Mouse (Mus musculus) neural tube, embryonic 12.5 days (tissue): ENCODE results near the gene Opn3. TPM values are rescaled to one million over a fixed set of nuclear protein-coding genes. Genes with fewer than 3 reads are reported as not detected.

ENCODE experiments used
- ATAC-seq: fragments of 200-750 bp; cut with Nextera tagmentation; 2 replicates; pipeline ENCODE4 v1.8.0; 2017; ENCODE audit warnings: low read depth, mild to moderate bottlenecking, moderate TSS enrichment, moderate library complexity; ENCODE audit not compliant: low FRiP score
- H3K27ac ChIP-seq: fragments of 300-500 bp; sonication (generic); 2 replicates; pipeline ENCODE4 v1.5.1; 2016
- H3K27me3 ChIP-seq: fragments of 300-500 bp; sonication (generic); replicated peaks from 2 replicates; pipeline ENCODE4 v1.6.1; 2016; ENCODE audit warnings: mild to moderate bottlenecking
- H3K36me3 ChIP-seq: fragments of 300-500 bp; sonication (generic); 2 replicates; pipeline ENCODE4 v1.6.1; 2016; ENCODE audit warnings: mild to moderate bottlenecking
- H3K4me1 ChIP-seq: fragments of 300-500 bp; sonication (generic); 2 replicates; pipeline ENCODE4 v1.6.1; 2016
- H3K4me2 ChIP-seq: fragments of 300-500 bp; sonication (generic); replicated peaks from 2 replicates; pipeline ENCODE4 v1.6.1; 2016; ENCODE audit warnings: mild to moderate bottlenecking
- H3K4me3 ChIP-seq: fragments of 300-500 bp; sonication (generic); 2 replicates; pipeline ENCODE4 v1.5.1; 2016
- H3K9ac ChIP-seq: fragments of 300-500 bp; sonication (generic); 2 replicates; pipeline ENCODE4 v1.6.1; 2016; ENCODE audit warnings: mild to moderate bottlenecking
- H3K9me3 ChIP-seq: fragments of 300-500 bp; sonication (generic); 2 replicates; pipeline ENCODE4 v1.6.1; 2016; ENCODE audit warnings: mild to moderate bottlenecking
- WGBS: fragments of 180-500 bp; shearing (Covaris S2); methylation state at CpG from one replicate; pipeline ENCODE4 v1.1.7; 2016; 5-methylcytosine and 5-hydroxymethylcytosine counted together
- polyA plus RNA-seq: library from polyadenylated mRNA; unstranded; fragments of >200 nt; fragmentation: Nextera tagmentation; extraction: Ambion mirVana; gene quantifications from 2 replicates; pipeline ENCODE4 v1.2.1, GENCODE M21; 2016

Gene Opn3
- polyA plus RNA-seq, 1 experiment from 2014 or later = 8.0 TPM

- Histone ChIP-seq H3K27me3 (no peaks in the 10 kb centered on the region), H3K4me1 (no peaks in the 10 kb centered on the region), H3K4me2 (no peak overlapping the region), H3K27ac (no peak overlapping the region), H3K9ac (no peak overlapping the region), H3K9me3 (no peaks in the 10 kb centered on the region), H3K4me3 (no peak overlapping the region), H3K36me3 (no peaks in the 10 kb centered on the region)
- no peak for ATAC-seq
- WGBS = 78% methylated on average over 5 of the region's 5 CpGs
These were observed 48.9 kb downstream of the Opn3 start for GRCm38 (mm10) chr1:175643496-175644265.

- Histone ChIP-seq H3K27me3 (no peaks in the 10 kb centered on the region), H3K27ac (no peak overlapping the region), H3K4me3 (no peak overlapping the region), H3K9me3 (no peaks in the 10 kb centered on the region), H3K4me1 (no peaks in the 10 kb centered on the region), H3K36me3 (no peaks in the 10 kb centered on the region), H3K9ac (no peak overlapping the region), H3K4me2 (no peak overlapping the region)
- WGBS = 86% methylated on average over 6 of the region's 6 CpGs
- ATAC-seq = no peak
These were observed 52.0 kb downstream of the Opn3 start for GRCm38 (mm10) chr1:175640435-175641150.

GRCm38 (mm10) chr1:175639072-175639471, 53.5 kb downstream of the Opn3 start:
- no peaks in the 10 kb centered on the region for H3K4me1 ChIP-seq
- H3K4me3 ChIP-seq = no peak overlapping the region
- WGBS = 85% methylated on average over 7 of the region's 7 CpGs
- no peak overlapping the region for H3K4me2 ChIP-seq
- no peak overlapping the region for H3K27ac ChIP-seq
- H3K9ac ChIP-seq = no peak overlapping the region
- H3K9me3 ChIP-seq = no peaks in the 10 kb centered on the region
- ATAC-seq = no peak
- no peaks in the 10 kb centered on the region for H3K27me3 ChIP-seq
- H3K36me3 ChIP-seq = no peaks in the 10 kb centered on the region

- no peak for ATAC-seq
- WGBS = 82% methylated on average over 7 of the region's 7 CpGs
- no peaks in the 10 kb centered on the region for H3K27me3 ChIP-seq
- H3K36me3 ChIP-seq = no peaks in the 10 kb centered on the region
- no peak overlapping the region for H3K27ac ChIP-seq
- H3K9me3 ChIP-seq = no peaks in the 10 kb centered on the region
- H3K4me1 ChIP-seq = no peaks in the 10 kb centered on the region
- H3K4me3 ChIP-seq = no peak overlapping the region
- no peak overlapping the region for H3K4me2 ChIP-seq
- H3K9ac ChIP-seq = no peak overlapping the region
These were observed 54.9 kb downstream of the Opn3 start for GRCm38 (mm10) chr1:175637677-175638076.

GRCm38 (mm10) chr1:175632470-175632869, 60.1 kb downstream of the Opn3 start:
- no peaks in the 10 kb centered on the region for H3K27me3 ChIP-seq
- H3K4me2 ChIP-seq = no peak overlapping the region
- 91% methylated on average over 14 of the region's 14 CpGs for WGBS
- no peaks in the 10 kb centered on the region for H3K4me1 ChIP-seq
- ATAC-seq = no peak
- H3K36me3 ChIP-seq = no peaks in the 10 kb centered on the region
- H3K9me3 ChIP-seq = no peaks in the 10 kb centered on the region
- H3K9ac ChIP-seq = no peak overlapping the region
- no peak overlapping the region for H3K27ac ChIP-seq
- H3K4me3 ChIP-seq = no peak overlapping the region

GRCm38 (mm10) chr1:175631721-175632221, 60.8 kb downstream of the Opn3 start:
- Histone ChIP-seq H3K27me3 (no peaks in the 10 kb centered on the region), H3K27ac (no peak overlapping the region), H3K36me3 (no peaks in the 10 kb centered on the region), H3K9me3 (no peaks in the 10 kb centered on the region), H3K4me1 (no peaks in the 10 kb centered on the region), H3K4me3 (no peak overlapping the region), H3K4me2 (no peak overlapping the region), H3K9ac (no peak overlapping the region)
- ATAC-seq = no peak
- 79% methylated on average over 10 of the region's 10 CpGs for WGBS

- Histone ChIP-seq H3K4me1 (no peaks in the 10 kb centered on the region), H3K4me3 (no peak overlapping the region), H3K27ac (no peak overlapping the region), H3K9ac (no peak overlapping the region), H3K4me2 (no peak overlapping the region), H3K27me3 (no peaks in the 10 kb centered on the region), H3K9me3 (no peaks in the 10 kb centered on the region), H3K36me3 (no peaks in the 10 kb centered on the region)
- ATAC-seq = no peak
- WGBS = 83% methylated on average over 3 of the region's 3 CpGs
These were observed 61.5 kb downstream of the Opn3 start for GRCm38 (mm10) chr1:175631080-175631479.

- Histone ChIP-seq H3K27me3 (no peaks in the 10 kb centered on the region), H3K9me3 (no peaks in the 10 kb centered on the region), H3K27ac (no peak overlapping the region), H3K4me1 (no peaks in the 10 kb centered on the region), H3K4me2 (no peak overlapping the region), H3K36me3 (no peaks in the 10 kb centered on the region), H3K9ac (no peak overlapping the region), H3K4me3 (no peak overlapping the region)
- no peak for ATAC-seq
- WGBS = 92% methylated on average over 5 of the region's 5 CpGs
These were observed 62.2 kb downstream of the Opn3 start for GRCm38 (mm10) chr1:175630345-175630744.

GRCm38 (mm10) chr1:175629248-175629647, 63.3 kb downstream of the Opn3 start:
- Histone ChIP-seq H3K27me3 (no peaks in the 10 kb centered on the region), H3K4me2 (no peak overlapping the region), H3K9ac (no peak overlapping the region), H3K27ac (no peak overlapping the region), H3K9me3 (no peaks in the 10 kb centered on the region), H3K4me1 (peaks cover 8% of the 10 kb centered on the region), H3K4me3 (no peak overlapping the region), H3K36me3 (no peaks in the 10 kb centered on the region)
- WGBS = 88% methylated on average over 6 of the region's 6 CpGs
- ATAC-seq = no peak

GRCm38 (mm10) chr1:175625990-175626692, 66.4 kb downstream of the Opn3 start:
- H3K9ac ChIP-seq = no peak overlapping the region; the same call in 1 of the 2 replicates
- peak overlapping the region; percentile 67 for H3K4me2 ChIP-seq
- peak; percentile 73 for ATAC-seq
- no peaks in the 10 kb centered on the region for H3K27me3 ChIP-seq
- no peaks in the 10 kb centered on the region for H3K9me3 ChIP-seq
- H3K27ac ChIP-seq = no peak overlapping the region
- WGBS = 82% methylated on average over 1 of the region's 1 CpGs
- H3K4me3 ChIP-seq = peak overlapping the region; percentile 87
- no peaks in the 10 kb centered on the region for H3K36me3 ChIP-seq
- H3K4me1 ChIP-seq = peaks cover 10% of the 10 kb centered on the region

GRCm38 (mm10) chr1:175625257-175625879, 67.2 kb downstream of the Opn3 start, which contains the start of gene Fh1:
Gene Fh1 (minus strand): TSS chr1:175625635.
- Histone ChIP-seq H3K27ac (peak within 1 kb of the TSS; percentile 60), H3K9ac (peak within 1 kb of the TSS; percentile 84), H3K4me3 (peak within 1 kb of the TSS; percentile 87), H3K36me3 (no peaks in the 10 kb centered on the region), H3K9me3 (no peaks in the 10 kb centered on the region), H3K4me1 (peaks cover 10% of the 10 kb centered on the region), H3K4me2 (peak within 1 kb of the TSS; percentile 67), H3K27me3 (no peaks in the 10 kb centered on the region)
- under 1% methylated on average over 58 of the region's 58 CpGs for WGBS
- ATAC-seq = peak; percentile 100

GRCm38 (mm10) chr1:175623656-175624055, 68.9 kb downstream of the Opn3 start:
- H3K4me1 ChIP-seq = peaks cover 10% of the 10 kb centered on the region
- ATAC-seq = no peak
- no peak overlapping the region for H3K4me3 ChIP-seq
- H3K9me3 ChIP-seq = no peaks in the 10 kb centered on the region
- 92% methylated on average over 6 of the region's 6 CpGs for WGBS
- no peak overlapping the region for H3K4me2 ChIP-seq
- no peak overlapping the region for H3K9ac ChIP-seq
- peaks cover 6% of the 10 kb centered on the region; the same call in 1 of the 2 replicates for H3K36me3 ChIP-seq
- no peak overlapping the region for H3K27ac ChIP-seq
- H3K27me3 ChIP-seq = no peaks in the 10 kb centered on the region
